Mouse (Mus musculus): ENCODE results near the gene Zfp934. TPM values are rescaled to one million over a fixed set of nuclear protein-coding genes. Genes with fewer than 3 reads are reported as not detected.

Gene Zfp934
- polyA plus RNA-seq, 1 experiment from 2014 or later = 14.3 TPM

Small RNA genes within 50 kb of the gene (microRNA-seq; reads per million reads assigned to microRNA genes)
- gene Gm22256 = not detected

Other genes with a start within 250 kb of the Zfp934 start
- 2.4 and 3.1 TPM in 2 replicates for gene Gm3604, start 188.0 kb downstream of the Zfp934 start, polyA plus RNA-seq (2015; fragmentation: Nextera tagmentation; extraction: Ambion mirVana)
- 18.9 and 19.1 TPM in 2 replicates for gene Gm49359, start 104.4 kb downstream of the Zfp934 start, polyA plus RNA-seq (2015; fragmentation: Nextera tagmentation; extraction: Ambion mirVana)
- gene Zfp935, start 12.7 kb downstream of the Zfp934 start, polyA plus RNA-seq (2015; fragmentation: Nextera tagmentation; extraction: Ambion mirVana) = not detected in 2 replicates
- 12.0 and 13.3 TPM in 2 replicates for gene 6720489N17Rik, start 53.0 kb upstream of the Zfp934 start, polyA plus RNA-seq (2015; fragmentation: Nextera tagmentation; extraction: Ambion mirVana)
- 40.3 and 42.1 TPM in 2 replicates for gene Platr25, start 189.5 kb upstream of the Zfp934 start, polyA plus RNA-seq (2015; fragmentation: Nextera tagmentation; extraction: Ambion mirVana)
- gene Gm5141, start 214.6 kb upstream of the Zfp934 start, polyA plus RNA-seq (2015; fragmentation: Nextera tagmentation; extraction: Ambion mirVana) = 12.8 and 14.2 TPM in 2 replicates